Mouse (Mus musculus) liver, embryonic 14.5 days (tissue): ENCODE data around the gene Sesn3. TPM values are rescaled to one million over a fixed set of nuclear protein-coding genes. Genes with fewer than 3 reads are reported as not detected.
A peak's percentile ranks its signal among the peaks of the same experiment; 100 is the strongest.

ENCODE experiments used
- ATAC-seq: fragments of 200-750 bp; cut with Nextera tagmentation; 2 replicates; pipeline ENCODE4 v1.8.0; 2017; ENCODE audit warnings: moderate number of reproducible peaks, mild to moderate bottlenecking, moderate library complexity; ENCODE audit not compliant: insufficient read depth
- DNase-seq, 3 experiments: peaks; one replicate each; pipeline ENCODE4 v3.0.0-alpha.2; 2012 to 2013; ENCODE audit warnings: low read depth in 3 of 3, low spot score in 3 of 3
- H3K27ac ChIP-seq: fragments of 300-500 bp; sonication (generic); 2 replicates; pipeline ENCODE4 v1.5.1; 2014; ENCODE audit warnings: moderate library complexity, mild to moderate bottlenecking, control low read depth, inconsistent platforms
- H3K27me3 ChIP-seq: fragments of 300-500 bp; sonication (generic); 2 replicates; pipeline ENCODE4 v1.6.1; 2014; ENCODE audit warnings: mild to moderate bottlenecking, low read length, moderate library complexity; ENCODE audit not compliant: control insufficient read depth, insufficient read depth
- H3K36me3 ChIP-seq: fragments of 300-500 bp; sonication (generic); replicated peaks from 2 replicates; pipeline ENCODE4 v1.6.1; 2014; ENCODE audit warnings: low read depth; ENCODE audit not compliant: control insufficient read depth, insufficient read depth
- H3K4me1 ChIP-seq, 2 experiments: fragments of 200-500 bp in 1 of 2; fragments of 300-500 bp in 1 of 2; sonication (generic) in 1 of 2; replicated peaks; 2 replicates each; pipeline ENCODE4 v1.6.1; 2012 to 2014; ENCODE audit warnings: antibody characterized with exemption in 1 of 2, inconsistent platforms in 1 of 2, low read length in 1 of 2; ENCODE audit not compliant: control insufficient read depth in 2 of 2, insufficient read depth in 2 of 2
- H3K4me2 ChIP-seq: fragments of 300-500 bp; sonication (generic); 2 replicates; pipeline ENCODE4 v1.6.1; 2014; ENCODE audit warnings: low read depth, mild to moderate bottlenecking, control low read depth, moderate library complexity
- H3K4me3 ChIP-seq, 2 experiments: fragments of 200-500 bp in 1 of 2; fragments of 300-500 bp in 1 of 2; sonication (generic) in 1 of 2; 2 replicates each; pipeline ENCODE4 v1.5.1; 2012 to 2014; ENCODE audit warnings: low read depth in 2 of 2, low read length in 2 of 2, mild to moderate bottlenecking in 2 of 2, control low read depth in 1 of 2, inconsistent platforms in 1 of 2, moderate library complexity in 1 of 2; ENCODE audit not compliant: insufficient read depth in 1 of 2
- H3K9ac ChIP-seq: fragments of 300-500 bp; sonication (generic); replicated peaks from 2 replicates; pipeline ENCODE4 v1.6.1; 2014; ENCODE audit warnings: mild to moderate bottlenecking, control low read depth, moderate library complexity
- H3K9me3 ChIP-seq: fragments of 300-500 bp; sonication (generic); 2 replicates; pipeline ENCODE4 v1.6.1; 2016; ENCODE audit warnings: low read length, mixed read lengths; ENCODE audit not compliant: control insufficient read depth
- CTCF ChIP-seq: IDR thresholded peaks from 2 replicates; pipeline ENCODE4 v1.5.1; 2016; ENCODE audit warnings: antibody characterized with exemption, low read depth, control low read depth
- EP300 ChIP-seq: IDR thresholded peaks from 2 replicates; pipeline ENCODE4 v1.6.1; 2016; ENCODE audit warnings: antibody characterized with exemption, low read depth
- WGBS: fragments of 180-500 bp; shearing (Covaris S2); extraction: QIAGEN DNeasy Blood & Tissue Kit; methylation state at CpG from one replicate; pipeline ENCODE4 v1.1.7; 2014; ENCODE audit not compliant: insufficient replicate concordance; 5-methylcytosine and 5-hydroxymethylcytosine counted together
- polyA plus RNA-seq, 2 experiments: library from polyadenylated mRNA; depleted of rRNA in 1 of 2; stranded (reverse) in 1 of 2; unstranded in 1 of 2; fragments of >200 nt; fragmentation: Nextera tagmentation in 1 of 2; extraction: Ambion mirVana in 1 of 2; gene quantifications; 2 replicates each; pipeline versions ENCODE4 v1.2.1 to v1.2.3; 2012 to 2014

Sesn3 gene
- polyA plus RNA-seq, 2 experiments = 1.1 to 1.8 TPM

DNA sequence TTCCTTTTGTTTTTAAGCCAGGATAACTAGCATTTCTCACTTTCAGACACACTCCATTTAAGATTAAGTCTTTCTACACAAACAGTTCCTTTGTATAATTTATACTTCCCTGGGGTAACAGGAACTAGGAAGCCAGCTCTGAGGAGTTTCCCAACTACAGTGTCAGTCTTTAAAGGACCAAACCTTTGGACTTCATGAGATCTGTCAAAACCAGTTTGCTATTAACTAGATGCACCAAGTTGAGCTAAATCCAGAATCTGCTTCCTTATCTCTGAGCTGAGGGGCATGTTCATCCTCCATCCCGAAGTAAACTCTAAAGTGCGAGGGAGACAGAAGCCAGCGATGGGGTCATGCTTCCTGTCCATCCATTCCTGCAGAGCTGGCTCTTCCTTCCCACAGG is 32.5 kb downstream of the Sesn3 start:
- H3K4me2 ChIP-seq = no peak overlapping the region
- H3K4me3 ChIP-seq = no peak overlapping the region
- no peaks in the 10 kb centered on the region for H3K9me3 ChIP-seq
- H3K36me3 ChIP-seq = no peaks in the 10 kb centered on the region
- DNase-seq = peak in 1 of 3 experiments; percentile 9
- 44% methylated on average over 3 of the region's 3 CpGs for WGBS
- H3K27ac ChIP-seq = no peak overlapping the region
- TF ChIP-seq CTCF (no peak), EP300 (no peak)
- no peak overlapping the region for H3K9ac ChIP-seq
- no peak for ATAC-seq
- H3K4me1 ChIP-seq = peaks cover 0 to 4% of the 10 kb centered on the region in 2 experiments; a peak in 1 of 4 replicates
- H3K27me3 ChIP-seq = no peaks in the 10 kb centered on the region

DNA sequence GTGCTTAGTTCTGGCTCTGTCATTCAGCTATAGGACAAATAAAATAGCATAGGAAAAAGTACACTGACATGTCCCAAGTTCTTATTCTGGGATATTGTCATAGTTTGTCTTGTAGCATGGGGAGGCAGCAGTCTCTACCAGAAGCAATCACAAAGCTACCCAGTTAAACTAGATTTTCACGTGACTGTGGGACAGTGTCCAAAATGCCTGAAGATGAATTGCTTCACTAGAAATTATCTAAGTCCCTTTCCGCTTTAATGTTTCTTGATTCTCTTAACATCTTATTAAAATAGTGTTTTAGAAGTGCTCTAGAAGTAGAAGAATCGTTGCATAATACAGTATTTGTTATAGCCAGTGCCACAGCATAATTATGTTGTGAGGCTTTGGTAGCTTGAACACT is 39.1 kb downstream of the Sesn3 start:
- H3K4me3 ChIP-seq = no peak overlapping the region
- no peak overlapping the region for H3K27ac ChIP-seq
- no peaks in the 10 kb centered on the region for H3K36me3 ChIP-seq
- no peak for TF ChIP-seq EP300
- TF ChIP-seq CTCF = no peak
- DNase-seq (no peak), ATAC-seq (no peak)
- H3K4me2 ChIP-seq = no peak overlapping the region
- no peaks in the 10 kb centered on the region for H3K27me3 ChIP-seq
- H3K9ac ChIP-seq = no peak overlapping the region
- WGBS = 59% methylated on average over 3 of the region's 3 CpGs
- no peaks in the 10 kb centered on the region for H3K4me1 ChIP-seq
- no peaks in the 10 kb centered on the region for H3K9me3 ChIP-seq

DNA sequence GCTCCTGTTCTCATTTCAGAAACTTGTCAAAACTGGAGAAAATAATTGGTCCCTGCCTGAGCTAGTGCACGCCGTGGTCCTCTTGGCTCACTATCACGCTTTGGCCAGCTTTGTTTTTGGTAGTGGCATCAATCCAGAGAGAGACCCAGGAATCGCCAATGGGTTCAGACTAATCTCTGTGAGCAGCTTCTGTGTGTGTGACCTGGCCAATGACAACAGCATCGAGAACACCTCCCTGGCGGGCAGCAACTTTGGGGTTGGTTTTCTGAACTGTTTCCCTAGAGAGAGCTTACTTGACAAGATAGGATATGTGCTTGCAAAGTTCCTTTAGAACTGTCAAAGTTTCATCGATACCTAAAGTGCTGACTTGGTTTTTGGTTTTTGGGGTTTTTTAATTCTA is 39.6 kb downstream of the Sesn3 start:
- Histone ChIP-seq H3K4me2 (no peak overlapping the region), H3K36me3 (no peaks in the 10 kb centered on the region), H3K9ac (no peak overlapping the region), H3K27ac (no peak overlapping the region), H3K9me3 (no peaks in the 10 kb centered on the region), H3K4me3 (no peak overlapping the region), H3K27me3 (no peaks in the 10 kb centered on the region), H3K4me1 (no peaks in the 10 kb centered on the region)
- ATAC-seq (no peak), DNase-seq (no peak)
- TF ChIP-seq CTCF (no peak), EP300 (no peak)
- 68% methylated on average over 7 of the region's 7 CpGs for WGBS

DNA sequence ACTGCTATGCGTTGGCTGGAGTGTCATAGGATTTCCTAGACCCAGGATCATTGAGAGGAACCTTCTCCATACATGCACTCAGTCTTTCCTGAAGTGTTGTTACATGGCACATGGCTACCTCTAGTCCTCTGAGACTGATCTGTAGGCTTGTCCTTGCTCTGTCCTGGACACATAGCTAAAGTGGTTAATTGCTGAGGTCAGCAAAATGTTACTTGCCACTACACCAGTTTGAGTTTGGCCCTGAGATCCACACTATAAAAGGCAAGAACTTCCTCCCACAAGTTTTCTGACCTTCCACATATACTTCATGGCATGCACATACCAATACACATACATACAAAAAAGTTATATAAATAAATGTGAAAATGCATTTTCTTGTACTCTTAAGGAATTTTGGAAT is 41.8 kb downstream of the Sesn3 start:
- H3K36me3 ChIP-seq = no peaks in the 10 kb centered on the region
- TF ChIP-seq CTCF = no peak
- no peak overlapping the region for H3K27ac ChIP-seq
- H3K9ac ChIP-seq = no peak overlapping the region
- H3K4me2 ChIP-seq = no peak overlapping the region
- H3K9me3 ChIP-seq = no peaks in the 10 kb centered on the region
- H3K4me1 ChIP-seq = no peaks in the 10 kb centered on the region
- 78% methylated on average over 1 of the region's 1 CpGs for WGBS
- DNase-seq (no peak), ATAC-seq (no peak)
- H3K4me3 ChIP-seq = no peak overlapping the region
- H3K27me3 ChIP-seq = no peaks in the 10 kb centered on the region

DNA sequence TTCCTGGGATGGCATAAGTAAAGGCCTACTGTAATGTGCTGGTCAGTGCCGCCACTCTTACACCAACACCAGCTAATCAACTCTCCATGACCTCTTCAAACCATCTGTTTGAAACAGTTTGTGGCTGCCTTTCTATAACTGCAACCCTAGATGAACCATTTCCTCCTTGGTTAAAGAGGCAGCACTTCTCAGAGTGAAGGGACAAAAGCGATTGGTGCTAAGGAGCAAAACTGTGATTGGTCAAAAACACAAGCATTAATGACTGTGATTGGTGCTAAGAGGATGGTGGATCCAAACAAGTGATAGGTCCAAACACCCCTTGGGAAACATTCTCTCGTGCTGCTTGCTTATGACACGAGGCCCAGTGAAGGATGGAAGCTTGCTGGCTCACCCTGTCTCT is 61.0 kb downstream of the Sesn3 start:
- DNase-seq (no peak), ATAC-seq (no peak)
- no peaks in the 10 kb centered on the region for H3K9me3 ChIP-seq
- 64% methylated on average over 4 of the region's 4 CpGs for WGBS
- H3K27ac ChIP-seq = no peak overlapping the region
- no peak overlapping the region for H3K4me3 ChIP-seq
- H3K27me3 ChIP-seq = no peaks in the 10 kb centered on the region
- H3K36me3 ChIP-seq = no peaks in the 10 kb centered on the region
- H3K4me1 ChIP-seq = no peaks in the 10 kb centered on the region
- TF ChIP-seq CTCF = no peak
- TF ChIP-seq EP300 = no peak
- H3K4me2 ChIP-seq = no peak overlapping the region
- H3K9ac ChIP-seq = no peak overlapping the region

DNA sequence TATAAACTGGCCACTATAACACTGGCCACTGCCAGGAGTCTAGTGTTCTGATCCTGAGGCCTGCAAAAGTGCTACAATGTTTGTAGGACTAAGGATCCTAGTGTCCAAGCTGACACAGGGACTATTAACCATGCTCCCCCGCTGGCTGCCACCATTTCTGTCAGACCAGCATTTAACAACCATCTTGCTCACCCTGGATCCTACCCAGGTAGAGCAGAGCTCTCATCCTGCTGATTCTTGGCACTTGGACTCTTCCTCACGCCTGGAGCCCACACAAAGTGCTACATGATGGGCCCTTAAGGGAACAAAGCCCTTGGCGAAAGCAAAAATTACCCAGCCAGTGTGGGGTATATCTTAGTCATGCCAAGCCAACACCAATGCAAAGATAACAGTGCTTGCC is 62.0 kb downstream of the Sesn3 start:
- Histone ChIP-seq H3K4me3 (no peak overlapping the region), H3K4me2 (no peak overlapping the region), H3K27me3 (no peaks in the 10 kb centered on the region), H3K4me1 (no peaks in the 10 kb centered on the region), H3K9me3 (no peaks in the 10 kb centered on the region), H3K27ac (no peak overlapping the region), H3K36me3 (no peaks in the 10 kb centered on the region), H3K9ac (no peak overlapping the region)
- no peak for TF ChIP-seq EP300
- no peak for ATAC-seq
- WGBS = 58% methylated on average over 3 of the region's 3 CpGs
- no peak for DNase-seq
